Mouse (Mus musculus) bone marrow macrophage, adult 2 months (primary cell): Measurements from ENCODE around the gene Lrrc25. TPM values are rescaled to one million over a fixed set of nuclear protein-coding genes. Genes with fewer than 3 reads are reported as not detected.

Experiments used
- H3K27ac ChIP-seq: 2 replicates; pipeline ENCODE4 v1.5.1; 2012; ENCODE audit warnings: low read depth, low read length; ENCODE audit not compliant: insufficient read depth
- H3K4me1 ChIP-seq: 2 replicates; pipeline ENCODE4 v1.6.1; 2012; ENCODE audit warnings: low read length; ENCODE audit not compliant: control insufficient read depth, insufficient read depth
- H3K4me3 ChIP-seq: 2 replicates; pipeline ENCODE4 v1.5.1; 2012; ENCODE audit warnings: mild to moderate bottlenecking, low read length, moderate library complexity; ENCODE audit not compliant: insufficient read depth
- CTCF ChIP-seq: IDR thresholded peaks from 2 replicates; pipeline ENCODE4 v1.5.1; 2012; ENCODE audit warnings: low read depth, mild to moderate bottlenecking, low read length, moderate library complexity
- POLR2A ChIP-seq: IDR thresholded peaks from 2 replicates; pipeline ENCODE4 v1.6.1; 2012; ENCODE audit warnings: mild to moderate bottlenecking, low read depth, low read length, borderline replicate concordance
- polyA plus RNA-seq: library from polyadenylated mRNA; stranded (reverse); fragments of >200 nt; gene quantifications from 2 replicates; pipeline ENCODE4 v1.2.4, GENCODE M21; 2012; ENCODE audit not compliant: missing spikeins, insufficient read depth, insufficient read length

The Lrrc25 gene
- polyA plus RNA-seq, 1 experiment = 197 TPM

DNA sequence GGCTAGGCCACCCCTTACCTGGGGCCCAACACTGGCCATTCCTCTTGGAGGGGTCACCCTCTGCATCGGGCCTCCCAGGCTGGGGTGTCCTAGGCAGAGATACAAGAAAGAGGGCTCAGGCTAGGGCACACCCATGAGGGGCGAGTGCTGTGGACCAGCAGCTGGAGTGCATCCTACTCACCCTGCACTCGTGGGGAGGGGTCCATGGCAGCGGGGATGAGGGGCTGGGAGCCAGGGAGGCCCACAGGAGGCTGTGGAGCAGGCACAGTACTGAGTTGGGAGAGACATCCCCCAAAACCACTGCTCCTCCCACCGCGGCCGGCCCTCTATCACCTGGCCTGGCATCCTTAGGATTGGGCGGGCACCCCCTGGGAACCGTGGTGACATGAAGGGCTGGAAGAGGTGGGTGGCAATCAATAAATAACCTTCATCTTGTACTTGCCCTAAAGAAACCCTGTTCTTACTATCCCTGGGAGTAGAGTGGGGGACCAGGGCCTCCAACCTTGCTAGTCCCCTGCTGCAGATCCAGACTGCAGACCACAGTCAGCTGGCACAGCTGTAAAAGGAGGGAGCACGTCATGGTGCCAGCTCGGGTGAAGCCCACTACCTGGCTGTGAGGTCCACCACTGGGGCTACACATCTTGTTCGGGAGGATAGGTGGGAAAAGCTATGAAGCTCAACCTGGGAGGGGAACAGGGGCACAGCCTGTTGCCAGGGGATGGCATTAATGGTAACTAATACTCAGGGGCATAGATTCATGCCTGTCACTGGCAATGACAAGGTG, 16.3 kb upstream of the Lrrc25 start:
- no peak overlapping the region for H3K4me3 ChIP-seq
- TF ChIP-seq POLR2A (no peak), CTCF (no peak)
- no peak overlapping the region for H3K27ac ChIP-seq
- H3K4me1 ChIP-seq = peaks cover 22% of the 10 kb centered on the region

DNA sequence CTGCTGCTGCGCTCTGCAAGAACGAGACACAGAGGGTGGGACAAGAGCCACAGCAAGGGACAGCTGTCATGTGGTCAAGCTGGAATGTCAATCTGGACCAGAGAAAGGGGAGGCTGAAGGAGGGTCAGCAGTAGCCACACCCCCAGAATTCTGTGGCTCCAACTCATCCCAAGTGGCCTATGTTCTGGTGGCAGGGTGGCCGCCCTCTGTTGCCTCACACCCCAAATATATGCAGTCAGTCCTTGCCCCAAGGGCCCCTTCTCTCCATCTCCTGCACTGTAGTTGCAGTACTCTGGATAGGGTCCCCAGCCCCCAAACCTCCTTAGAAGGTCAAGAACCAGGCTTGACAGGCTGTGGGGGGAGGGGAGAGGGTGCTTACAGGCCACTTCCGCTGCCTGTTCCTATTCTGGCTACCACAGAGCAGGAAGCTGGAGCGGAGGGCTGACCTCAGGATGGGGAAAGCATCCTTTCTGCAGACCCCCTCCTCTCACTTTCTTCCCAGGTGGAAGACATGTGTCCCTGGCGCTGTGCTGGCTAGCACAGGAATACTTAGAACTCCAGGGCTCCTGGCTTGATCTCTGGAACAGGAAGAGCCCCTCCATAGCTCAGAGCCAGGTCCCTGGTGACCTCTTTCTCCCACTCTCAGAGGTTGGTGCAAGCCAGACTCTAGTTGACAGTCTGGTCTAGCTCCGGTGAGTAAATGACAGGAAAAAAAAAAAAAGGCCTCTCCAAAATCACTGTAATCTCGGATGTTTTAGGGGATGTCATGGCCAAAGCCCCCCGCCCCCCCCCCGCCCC, 15.3 kb upstream of the Lrrc25 start:
- TF ChIP-seq CTCF (0 out of 2 replicates have a peak, but pooled peaks have one; percentile 5), POLR2A (no peak)
- Histone ChIP-seq H3K4me1 (peaks cover 20% of the 10 kb centered on the region), H3K4me3 (no peak overlapping the region), H3K27ac (peak overlapping the region; percentile 21; the same call in 1 of the 2 replicates)

DNA sequence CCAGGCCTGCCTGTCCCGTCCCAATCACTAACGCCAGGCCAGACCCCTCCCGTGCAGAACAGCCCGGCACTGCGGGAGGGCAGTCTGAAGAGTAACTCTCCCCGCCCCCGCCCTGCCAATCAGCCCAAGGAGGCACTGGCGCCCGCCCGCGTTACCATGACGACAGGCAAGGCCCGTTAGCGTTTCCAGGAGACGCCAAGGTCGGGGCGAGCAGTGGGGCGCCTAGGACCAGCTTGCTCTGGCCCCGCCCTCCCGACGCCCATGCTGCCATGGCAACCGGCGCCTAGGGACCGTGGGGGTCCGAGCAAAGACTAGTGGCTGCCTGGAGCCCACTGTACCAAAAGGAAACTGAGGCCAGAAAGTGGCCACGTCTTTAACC, 14.7 kb upstream of the Lrrc25 start:
- peaks cover 24% of the 10 kb centered on the region for H3K4me1 ChIP-seq
- H3K4me3 ChIP-seq = no peak overlapping the region
- no peak for TF ChIP-seq CTCF
- TF ChIP-seq POLR2A = no peak
- H3K27ac ChIP-seq = no peak overlapping the region

DNA sequence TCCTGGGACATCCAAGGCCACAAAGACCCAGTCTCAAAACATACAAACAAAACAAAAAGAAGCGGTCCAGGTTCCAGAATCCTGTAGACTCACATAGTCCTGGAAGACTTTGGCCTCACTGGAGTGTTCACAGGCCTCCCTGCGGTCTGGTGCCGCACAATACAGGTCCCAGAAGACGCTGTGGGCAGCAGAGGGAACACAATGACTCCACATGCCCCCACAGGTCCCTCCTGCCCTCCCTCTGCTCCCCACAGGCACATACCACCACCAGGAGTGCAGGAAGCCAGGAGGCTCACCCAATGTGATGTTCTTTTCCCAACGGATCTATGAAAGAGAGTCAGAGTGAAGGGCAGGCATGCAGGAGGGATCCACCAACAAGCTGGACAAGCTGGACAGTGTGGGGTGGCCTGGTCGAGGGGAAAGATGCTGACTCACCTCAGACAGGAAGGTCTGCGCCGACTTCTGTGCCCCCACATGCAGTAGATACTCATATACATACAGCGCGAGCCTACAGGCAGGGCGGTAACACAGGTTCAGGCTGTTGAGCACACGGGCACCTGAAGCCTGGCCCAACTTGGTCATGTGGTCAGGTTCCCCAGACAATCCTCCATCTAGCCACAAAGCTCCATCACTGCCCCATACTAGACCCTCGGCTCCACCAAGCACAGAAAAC, 13.7 kb upstream of the Lrrc25 start:
- H3K4me3 ChIP-seq = no peak overlapping the region
- TF ChIP-seq CTCF (no peak), POLR2A (no peak)
- no peak overlapping the region for H3K27ac ChIP-seq
- H3K4me1 ChIP-seq = peaks cover 31% of the 10 kb centered on the region

DNA sequence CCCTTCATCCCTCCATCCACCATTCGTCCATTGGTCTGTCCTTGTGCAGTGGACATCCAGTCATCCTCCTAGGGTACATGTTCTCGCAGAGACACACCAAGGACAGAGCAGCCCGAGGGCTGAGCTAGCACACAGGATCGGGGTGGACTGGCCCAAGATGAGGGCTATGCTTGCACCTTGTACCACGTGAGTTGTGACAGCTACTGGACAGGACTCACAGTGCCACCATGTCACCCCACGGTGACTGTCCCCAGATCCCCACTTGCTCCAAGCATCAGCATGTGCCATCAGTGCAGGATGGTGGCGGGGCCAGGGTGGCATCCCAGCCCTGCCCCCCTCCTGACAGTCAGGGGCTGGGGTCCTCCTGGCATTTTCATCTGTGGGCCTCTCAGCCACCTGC, 11.4 kb upstream of the Lrrc25 start:
- H3K4me3 ChIP-seq = no peak overlapping the region
- no peak overlapping the region for H3K27ac ChIP-seq
- no peak for TF ChIP-seq POLR2A
- TF ChIP-seq CTCF = no peak
- H3K4me1 ChIP-seq = peaks cover 34% of the 10 kb centered on the region

DNA sequence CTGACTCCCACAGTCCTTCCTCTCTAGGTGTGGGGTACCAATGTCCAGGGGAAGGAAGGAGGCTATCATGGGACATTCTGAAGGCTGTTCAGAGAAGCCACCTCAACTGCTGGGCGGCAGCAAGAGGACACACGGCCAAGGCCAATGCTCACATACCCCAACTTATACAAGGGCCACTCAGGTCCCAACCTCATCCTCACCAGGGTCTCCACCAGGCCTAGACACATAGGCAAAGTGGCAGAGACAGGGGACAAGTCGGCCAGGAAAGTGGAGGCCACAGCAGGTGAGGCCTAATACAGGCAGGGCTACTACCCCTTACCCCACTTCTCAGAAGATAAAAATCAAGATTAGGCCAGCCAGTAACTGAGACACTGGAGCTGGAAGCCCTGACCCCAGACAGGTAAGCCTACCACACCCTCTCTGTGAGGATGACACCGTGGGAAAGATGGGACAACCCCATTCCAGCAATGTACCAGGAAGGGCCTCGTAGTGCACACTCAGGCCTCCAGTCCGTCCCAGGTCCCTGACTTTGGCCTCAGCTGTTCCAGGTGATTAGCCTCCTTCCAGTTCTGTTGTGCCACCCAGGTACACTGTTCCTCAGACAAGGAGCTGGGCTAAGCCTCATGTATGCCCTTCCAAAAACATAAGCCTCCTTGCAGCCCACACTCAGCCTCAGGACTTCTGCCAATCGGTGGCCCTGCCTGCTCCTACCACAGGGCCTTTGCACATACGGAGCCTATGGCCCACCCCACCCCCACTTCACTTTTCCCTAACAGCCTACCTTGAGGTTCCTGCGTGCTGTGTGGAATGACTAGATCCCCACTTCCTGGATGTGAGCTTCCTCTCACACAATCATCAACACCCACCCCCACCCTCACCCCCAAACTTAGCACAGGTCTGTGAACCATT, 9.8 kb upstream of the Lrrc25 start:
- H3K4me3 ChIP-seq = peak overlapping the region; percentile 84
- TF ChIP-seq POLR2A (no peak), CTCF (no peak)
- H3K27ac ChIP-seq = no peak overlapping the region
- H3K4me1 ChIP-seq = peaks cover 24% of the 10 kb centered on the region

DNA sequence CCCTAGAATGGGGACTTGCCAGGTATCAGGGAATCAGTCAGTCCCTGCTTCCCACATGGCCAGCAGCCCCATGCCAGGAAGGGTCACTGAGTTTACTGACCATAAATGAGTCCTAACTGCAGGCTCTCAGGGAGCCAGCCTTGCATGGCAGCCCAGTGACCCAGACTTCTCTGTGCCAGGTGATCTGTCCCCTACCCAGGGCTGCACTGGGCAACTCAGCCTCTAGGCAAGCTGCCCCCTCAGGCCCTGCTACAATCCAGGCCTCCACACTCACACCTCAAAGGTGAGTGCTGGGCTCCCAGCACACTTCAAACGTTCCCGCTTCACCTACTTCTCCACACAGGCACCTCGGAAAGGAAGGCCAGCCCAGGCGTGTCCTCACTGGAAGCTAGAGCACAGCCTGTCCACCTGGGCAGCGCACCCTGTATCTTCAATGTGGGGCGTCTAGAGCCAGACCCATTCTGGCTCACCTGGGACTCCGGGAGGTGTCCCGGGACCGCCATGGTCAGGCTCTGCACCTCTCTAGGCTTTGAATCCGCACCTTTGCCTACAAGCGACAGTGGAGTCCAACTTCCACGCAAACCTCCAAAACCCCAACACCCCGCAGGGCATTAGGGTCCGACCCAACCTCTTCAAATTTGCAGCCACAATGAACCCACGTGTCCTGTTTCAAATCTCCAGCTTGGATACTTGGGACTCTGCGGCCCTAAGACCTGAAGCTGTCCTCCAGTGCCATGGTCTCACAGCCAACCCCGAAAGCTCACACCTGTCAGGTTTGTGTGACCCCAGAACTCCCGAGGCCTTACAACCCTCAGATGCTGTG, 9.0 kb upstream of the Lrrc25 start:
- H3K27ac ChIP-seq = peak overlapping the region; percentile 76; the same call in 1 of the 2 replicates

DNA sequence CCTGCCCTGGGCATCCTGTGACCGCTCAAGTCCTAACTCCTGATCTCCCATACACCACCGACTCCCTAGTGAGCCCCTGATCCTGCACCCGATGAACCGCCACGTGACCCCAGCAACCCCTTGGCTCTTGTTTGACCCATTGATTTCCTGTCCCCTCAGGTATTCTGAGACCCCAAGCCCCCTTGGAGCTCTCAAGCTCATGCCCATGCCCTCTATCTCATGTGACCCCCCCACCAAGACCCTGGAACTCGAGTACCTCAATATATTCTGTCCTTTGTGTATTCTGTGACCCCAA, 8.4 kb upstream of the Lrrc25 start:
- peaks cover 24% of the 10 kb centered on the region for H3K4me1 ChIP-seq

More for the DNA sequence above, 9.0 kb upstream of the Lrrc25 start:
- Histone ChIP-seq H3K4me1 (peaks cover 21% of the 10 kb centered on the region), H3K4me3 (peak overlapping the region; percentile 84)
- TF ChIP-seq CTCF (no peak), POLR2A (no peak)

More for the DNA sequence above, 8.4 kb upstream of the Lrrc25 start:
- TF ChIP-seq POLR2A (no peak), CTCF (no peak)
- Histone ChIP-seq H3K4me3 (peak overlapping the region; percentile 84), H3K27ac (peak overlapping the region; percentile 76)
